Mouse (Mus musculus): Measurements from ENCODE around the gene Spaca4. TPM values are rescaled to one million over a fixed set of nuclear protein-coding genes. Genes with fewer than 3 reads are reported as not detected.
A peak's percentile ranks its signal among the peaks of the same experiment; 100 is the strongest.

Spaca4 gene
- total RNA-seq, 2 experiments from 2014 or later, result not detected

DNA sequence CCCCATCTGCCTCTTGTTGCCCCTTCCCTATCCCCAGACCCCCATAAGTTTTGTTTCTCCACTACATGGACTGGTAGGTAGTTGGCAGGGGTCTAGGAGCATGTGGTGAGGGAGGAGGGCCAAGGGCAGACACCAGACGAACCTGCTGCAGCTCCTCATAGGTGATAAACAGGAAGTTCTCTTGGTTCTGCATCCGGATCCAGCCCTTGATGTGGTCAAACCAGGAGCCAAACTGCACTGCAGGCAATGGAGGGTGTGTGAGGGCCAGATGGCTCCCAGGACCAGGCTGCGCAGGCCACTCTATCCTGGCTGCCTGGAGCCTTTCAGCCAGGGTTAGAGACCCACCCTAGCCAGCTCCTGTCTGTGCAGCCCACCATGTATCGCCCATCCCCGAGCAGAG is 7.9 kb upstream of the Spaca4 start:
- intact Hi-C loops (cut with DNase I), result loop anchor here (10.0 kb wide), 1 partner anchor 191 kb away; the partner anchor contains the start of genes Ccdc114 and Emp3
- no peak for DNase-seq (ENCODE audit: low spot score in 2 of 2)

- DNase-seq (ENCODE audit: low spot score in 2 of 2), result no peak
- intact Hi-C loops (cut with DNase I), result loop anchor here (10.0 kb wide), 1 partner anchor 194 kb away; the partner anchor contains the start of genes Ccdc114 and Emp3
These were observed 5.3 kb upstream of the Spaca4 start for GRCm38 (mm10) chr7:45730727-45731431.

DNA sequence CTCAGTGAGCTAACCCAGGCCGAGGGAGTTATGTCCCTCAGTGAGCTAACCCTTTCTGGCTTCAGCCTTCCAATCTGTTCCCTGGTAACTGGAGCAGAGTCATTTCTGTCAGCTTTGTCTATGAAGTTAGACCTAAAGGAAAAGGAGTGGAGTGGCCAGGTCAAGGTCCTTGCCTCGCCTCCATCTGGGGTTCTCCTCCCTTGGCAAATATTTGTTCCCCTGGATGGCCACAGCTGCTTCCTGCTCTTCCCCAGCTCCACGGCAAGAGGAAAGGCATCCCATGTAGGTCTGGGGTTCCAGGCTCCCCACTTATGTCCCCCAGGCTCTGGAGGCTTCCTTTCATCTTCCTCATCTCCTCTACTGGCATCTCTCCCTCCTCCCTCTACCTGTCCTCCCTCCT is 2.0 kb upstream of the Spaca4 start:
- no peak for DNase-seq (ENCODE audit: low spot score in 2 of 2)
- intact Hi-C loops (cut with DNase I), result no loop called here

GRCm38 (mm10) chr7:45726419-45726818 is 806 bp upstream of the Spaca4 start:
- DNase-seq (ENCODE audit: low spot score in 2 of 2), result no peak
- intact Hi-C loops (cut with DNase I), result no loop called here

- intact Hi-C loops (cut with DNase I), result no loop called here
- no peak for DNase-seq (ENCODE audit: low spot score in 2 of 2)
These were observed 462 bp downstream of the Spaca4 start for GRCm38 (mm10) chr7:45725151-45725550.

DNA sequence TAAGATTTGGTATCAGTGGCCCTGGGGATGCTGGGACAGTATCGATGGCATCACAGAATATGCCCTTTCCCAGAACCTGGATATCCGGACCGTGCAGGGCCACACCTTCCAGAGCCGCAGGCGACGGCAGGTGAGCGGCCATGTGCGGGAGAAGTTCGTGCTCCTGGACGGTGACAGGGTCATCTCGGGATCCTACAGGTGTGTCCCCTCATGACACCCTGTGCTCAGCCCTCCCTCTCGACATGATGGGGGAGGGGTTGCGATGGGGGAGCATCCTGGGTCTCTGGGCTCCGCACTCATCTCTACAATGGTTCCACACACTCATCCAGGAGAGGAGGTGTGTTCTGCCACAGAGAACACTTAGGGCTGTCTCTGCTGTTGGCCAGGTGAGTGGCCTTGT is 1.8 kb downstream of the Spaca4 start:
- no peak for DNase-seq (ENCODE audit: low spot score in 2 of 2)
- intact Hi-C loops (cut with DNase I), result no loop called here

GRCm38 (mm10) chr7:45723301-45723700 is 2.3 kb downstream of the Spaca4 start:
- no peak for DNase-seq (ENCODE audit: low spot score in 2 of 2)
- intact Hi-C loops (cut with DNase I), result no loop called here

GRCm38 (mm10) chr7:45722348-45722713 is 3.3 kb downstream of the Spaca4 start:
- intact Hi-C loops (cut with DNase I), result no loop called here
- no peak for DNase-seq (ENCODE audit: low spot score in 2 of 2)

DNA sequence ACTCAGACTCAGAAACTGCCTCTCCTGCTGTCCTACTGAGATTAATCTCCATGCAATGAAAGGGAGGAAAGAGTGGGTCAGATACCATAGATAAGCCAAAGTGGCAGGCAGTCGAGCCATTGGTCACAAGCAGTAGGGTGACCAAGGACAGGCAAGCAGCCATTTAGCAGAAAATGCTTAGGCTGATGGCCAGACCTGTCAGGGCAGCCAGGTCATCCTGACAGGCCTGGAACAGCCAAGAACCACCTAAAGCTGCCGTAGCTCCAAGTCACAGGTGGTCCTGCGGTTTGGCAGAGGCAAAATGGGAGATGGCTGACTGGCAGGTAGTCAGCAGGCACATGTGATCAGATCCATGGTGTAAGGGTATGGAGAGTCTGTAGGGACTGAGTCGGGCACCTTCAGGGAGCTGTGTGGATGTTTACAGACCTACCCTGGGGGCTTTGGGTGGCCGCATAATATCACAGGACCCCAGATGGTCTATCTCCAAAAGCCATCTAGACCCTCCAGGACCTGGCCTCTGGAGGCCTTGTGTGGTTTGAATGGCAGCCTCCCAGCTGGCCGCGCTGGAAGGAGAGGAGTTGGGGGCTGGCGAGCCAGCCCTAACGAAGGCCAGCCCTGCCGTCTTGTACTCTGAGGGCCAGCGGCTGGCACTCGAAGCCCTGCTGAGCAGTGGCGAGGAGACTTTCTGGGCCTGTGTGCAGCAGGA is 3.8 kb downstream of the Spaca4 start:
- intact Hi-C loops (cut with DNase I), result no loop called here
- no peak for DNase-seq (ENCODE audit: low spot score in 2 of 2)

DNA sequence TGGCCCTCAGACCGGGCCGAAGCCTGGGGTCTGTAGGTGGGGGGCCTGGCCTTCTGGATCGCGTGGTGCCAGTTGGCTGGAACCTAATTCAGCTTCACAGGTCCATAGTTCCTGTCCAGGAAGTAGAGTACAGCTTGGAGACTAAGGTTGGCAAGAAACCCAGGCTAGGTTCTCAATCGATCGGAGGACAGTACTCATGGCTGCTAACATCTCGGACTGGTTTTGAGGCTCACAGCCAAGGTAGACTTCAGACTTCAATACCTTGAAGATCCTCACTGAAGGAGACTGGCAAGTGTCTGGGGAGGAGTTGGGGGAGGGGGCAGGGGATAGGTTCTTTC is 4.4 kb downstream of the Spaca4 start:
- intact Hi-C loops (cut with DNase I), result no loop called here
- DNase-seq (ENCODE audit: low spot score in 2 of 2), result no peak

GRCm38 (mm10) chr7:45720413-45721233 is 5.0 kb downstream of the Spaca4 start, which contains the start of gene Fam83e:
Fam83e (plus strand) TSS chr7:45721212.
- DNase-seq (ENCODE audit: low spot score in 2 of 2), result no peak
- intact Hi-C loops (cut with DNase I), result no loop called here

DNA sequence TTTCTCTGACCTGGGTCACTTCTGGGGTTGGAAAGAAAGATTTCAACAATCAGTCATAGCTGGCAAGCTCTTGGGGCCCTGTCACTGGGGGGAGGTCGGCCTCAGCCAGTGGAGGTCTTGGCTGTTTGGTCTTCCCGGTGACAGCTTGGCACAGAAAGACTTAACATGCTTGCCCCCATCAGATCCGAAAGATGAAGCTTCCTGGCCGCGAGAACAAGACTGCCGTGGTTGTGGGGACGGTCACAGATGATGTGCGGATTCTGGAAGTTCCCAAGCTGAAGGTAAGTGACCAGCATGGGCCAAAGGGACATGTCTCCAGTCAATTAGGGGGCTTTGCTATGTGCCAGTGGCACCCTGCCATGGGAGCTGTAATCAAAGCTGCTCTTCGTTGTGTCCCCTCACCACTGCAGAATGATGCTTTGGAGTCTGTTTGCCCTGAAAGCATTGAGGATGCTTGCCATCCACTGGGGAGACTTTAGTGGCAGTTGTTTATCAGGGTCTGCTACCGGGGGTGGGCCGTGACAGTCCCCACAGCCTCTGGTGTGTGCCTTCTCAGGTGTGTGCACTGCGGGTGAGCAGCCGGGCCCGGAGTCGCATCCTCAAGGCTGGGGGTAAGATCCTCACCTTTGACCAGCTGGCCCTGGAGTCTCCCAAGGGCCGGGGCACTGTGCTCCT is 5.7 kb downstream of the Spaca4 start:
- no peak for DNase-seq (ENCODE audit: low spot score in 2 of 2)
- intact Hi-C loops (cut with DNase I), result no loop called here

GRCm38 (mm10) chr7:45719180-45719579 is 6.4 kb downstream of the Spaca4 start:
- intact Hi-C loops (cut with DNase I), result no loop called here
- DNase-seq (ENCODE audit: low spot score in 2 of 2), result no peak

GRCm38 (mm10) chr7:45718331-45718730 is 7.3 kb downstream of the Spaca4 start:
- no peak for DNase-seq (ENCODE audit: low spot score in 2 of 2)
- intact Hi-C loops (cut with DNase I), result no loop called here

GRCm38 (mm10) chr7:45717918-45718297 is 7.7 kb downstream of the Spaca4 start, which contains the start of gene Sphk2:
Sphk2 (minus strand) TSS chr7:45718002.
- DNase-seq (ENCODE audit: low spot score in 2 of 2), result peak; percentile 99
- intact Hi-C loops (cut with DNase I), result no loop called here

DNA sequence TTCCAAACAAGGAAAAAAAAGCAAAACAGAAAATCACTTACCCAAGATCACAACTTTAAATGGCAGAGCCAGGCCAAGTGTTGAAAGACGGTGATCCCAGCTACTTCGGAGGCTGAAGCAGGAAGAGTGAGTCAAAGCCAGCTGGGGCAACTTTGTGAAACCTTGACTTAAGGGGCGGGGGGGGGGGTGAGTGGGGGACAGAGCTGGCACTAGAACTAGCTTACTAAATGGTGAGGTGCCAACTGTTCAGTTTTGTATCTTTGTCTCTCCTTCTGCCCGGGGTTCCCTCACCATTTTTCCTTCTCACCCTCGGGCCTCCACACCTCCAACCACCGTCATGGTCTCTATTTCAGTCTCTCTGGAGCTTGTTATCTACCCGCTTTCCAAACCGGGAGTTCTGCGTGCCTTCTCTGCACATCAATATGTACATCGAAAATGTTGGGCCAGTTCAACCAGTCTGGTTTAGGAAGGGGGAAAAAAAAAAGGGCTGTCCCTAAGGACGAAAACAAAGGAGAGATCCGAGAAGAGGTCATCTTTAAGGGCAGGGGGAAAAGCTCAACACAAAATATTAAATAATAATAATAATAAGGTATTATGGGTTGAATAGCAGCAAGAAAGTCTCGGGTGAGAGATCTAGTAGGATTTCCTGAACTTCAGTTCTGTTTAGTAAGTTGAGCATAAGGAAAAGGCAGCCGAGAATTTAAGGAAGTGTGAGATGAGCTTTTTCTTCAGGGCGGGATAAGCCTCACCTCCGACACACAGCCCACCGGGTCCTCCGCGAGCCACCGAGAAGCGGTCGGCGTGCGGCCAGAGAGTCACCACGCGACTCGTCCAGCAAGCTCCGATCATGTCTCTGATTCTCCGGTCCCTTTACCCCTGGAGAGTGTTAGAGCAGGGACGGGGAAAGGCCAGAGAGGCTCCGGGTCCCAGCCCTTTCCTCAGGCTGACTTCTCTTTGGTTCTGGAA is 8.4 kb downstream of the Spaca4 start:
- no peak for DNase-seq (ENCODE audit: low spot score in 2 of 2)
- intact Hi-C loops (cut with DNase I), result no loop called here

DNA sequence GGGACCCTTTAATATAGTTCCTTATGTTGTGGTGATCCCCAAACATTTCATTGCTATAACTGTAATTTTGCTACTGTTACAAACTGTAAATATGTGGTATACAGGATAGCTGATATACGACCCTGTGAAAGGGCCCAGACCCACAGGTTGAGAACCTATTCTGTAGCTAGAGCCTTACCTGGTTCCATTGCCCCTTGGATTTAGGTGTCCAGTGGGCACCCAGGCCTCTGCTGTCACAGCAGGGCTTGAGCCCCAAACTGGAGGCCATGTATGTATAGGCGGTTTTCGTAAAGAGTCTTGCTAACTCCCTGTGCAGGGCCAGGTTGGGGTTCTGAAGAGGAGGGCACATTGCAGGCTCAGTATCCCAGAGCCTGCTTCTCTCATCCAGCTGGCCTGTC is 9.2 kb downstream of the Spaca4 start:
- intact Hi-C loops (cut with DNase I), result no loop called here
- no peak for DNase-seq (ENCODE audit: low spot score in 2 of 2)

DNA sequence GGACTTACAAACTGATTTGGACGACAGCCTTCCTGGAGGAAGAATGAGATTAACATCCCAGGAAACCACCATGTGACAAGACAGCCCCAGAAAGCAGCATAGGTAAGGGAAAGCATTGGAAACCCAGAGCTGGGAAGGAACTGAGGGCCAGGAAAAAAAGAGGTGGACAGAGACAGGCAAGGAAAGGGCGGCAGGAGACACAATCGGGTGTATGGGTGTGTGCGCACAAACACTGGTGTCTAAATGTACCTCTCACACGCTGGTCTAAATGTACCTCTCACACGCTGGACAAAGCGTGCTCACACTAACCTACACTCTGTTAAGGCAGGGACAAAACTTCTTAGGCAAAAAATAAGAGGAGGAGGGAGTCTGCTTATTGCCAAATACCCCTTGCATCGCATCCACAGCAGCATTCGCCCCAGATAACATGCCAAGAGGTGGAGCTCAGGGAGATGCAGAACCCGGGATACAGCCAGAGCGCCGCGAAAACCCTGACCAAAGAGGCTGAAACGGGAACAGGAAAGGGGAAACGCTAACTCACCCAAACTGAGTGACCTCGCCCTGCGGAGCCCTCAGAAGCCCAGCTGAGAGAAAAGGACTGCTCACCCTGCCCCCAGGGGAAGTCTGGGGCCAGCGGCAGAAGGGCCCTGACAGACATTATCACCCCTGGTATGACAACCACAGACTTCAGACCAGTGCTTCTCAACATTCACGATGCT is 9.7 kb downstream of the Spaca4 start:
- intact Hi-C loops (cut with DNase I), result no loop called here
- peak in 1 of 2 experiments; percentile 29 for DNase-seq (ENCODE audit: low spot score in 2 of 2)
